Mouse (Mus musculus): ENCODE measurements around the gene Exoc1. TPM values are rescaled to one million over a fixed set of nuclear protein-coding genes. Genes with fewer than 3 reads are reported as not detected.

The Exoc1 gene
- polyA plus RNA-seq, 1 experiment: 48.5 TPM

DNA sequence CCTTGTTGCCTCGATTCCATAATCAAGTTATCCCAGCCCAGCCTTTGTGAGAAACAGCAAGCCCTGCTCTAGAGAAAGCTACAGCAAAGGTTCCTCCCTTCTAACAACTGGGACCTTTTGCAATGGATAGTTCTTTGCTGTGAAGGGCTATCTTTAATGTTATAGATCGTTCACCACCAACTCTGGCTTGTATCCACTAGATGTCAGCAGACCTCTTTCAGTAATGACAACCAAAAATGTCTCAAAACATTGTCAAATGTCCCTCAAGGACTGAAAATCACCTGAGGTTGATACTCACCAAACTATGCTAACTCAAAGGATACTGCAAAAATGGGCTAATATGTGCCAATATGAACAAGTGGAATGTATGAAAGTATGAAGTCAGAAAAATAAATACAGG, 3.3 kb upstream of the Exoc1 start:
- TF ChIP-seq POLR2A (IDR thresholded peaks at IDR 0.05; ENCODE audit: insufficient read depth, low read length) (no peak), CTCF (IDR thresholded peaks at IDR 0.05; ENCODE audit: low read depth, low read length) (no peak), EP300 (IDR thresholded peaks at IDR 0.05; ENCODE audit: insufficient read depth, low read depth, low read length) (no peak)
- H3K27me3 ChIP-seq (ENCODE audit: control insufficient read depth, insufficient read depth, low read length, poor library complexity, severe bottlenecking): no peaks in the 10 kb centered on the region
- no peak overlapping the region for H3K4me3 ChIP-seq (ENCODE audit: low read depth, low read length)
- H3K9me3 ChIP-seq (replicated peaks; ENCODE audit: control insufficient read depth, insufficient read depth, low read length, poor library complexity, severe bottlenecking): no peaks in the 10 kb centered on the region
- no peak overlapping the region for H3K27ac ChIP-seq (ENCODE audit: insufficient read depth, low read length)
- H3K36me3 ChIP-seq (ENCODE audit: control insufficient read depth, insufficient read depth, low read length, poor library complexity, severe bottlenecking): no peaks in the 10 kb centered on the region
- no peaks in the 10 kb centered on the region for H3K4me1 ChIP-seq (ENCODE audit: control insufficient read depth, insufficient read depth, low read length)
- H3K9ac ChIP-seq (ENCODE audit: low read depth, poor library complexity, severe bottlenecking): no peak overlapping the region

DNA sequence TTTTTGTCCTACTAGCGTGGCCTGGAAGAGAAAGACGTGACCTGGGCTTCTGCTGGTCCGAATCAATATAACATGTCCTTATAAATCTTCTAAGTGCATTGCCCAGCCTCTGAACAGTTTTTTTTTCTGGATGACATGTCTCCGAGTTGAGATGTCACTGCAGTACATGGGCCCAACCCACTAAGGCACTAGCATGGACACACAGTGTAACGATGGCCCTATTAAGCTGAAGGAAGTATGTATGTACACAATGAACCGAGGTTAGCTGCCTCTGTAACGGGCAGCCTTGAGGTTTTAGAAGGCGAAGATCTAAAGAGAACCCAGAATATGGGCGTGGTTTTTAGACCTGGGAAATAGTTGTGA, 574 bp downstream of the Exoc1 start:
- Histone ChIP-seq H3K27ac (ENCODE audit: insufficient read depth, low read length) (no peak overlapping the region), H3K9me3 (replicated peaks; ENCODE audit: control insufficient read depth, insufficient read depth, low read length, poor library complexity, severe bottlenecking) (no peaks in the 10 kb centered on the region), H3K4me1 (ENCODE audit: control insufficient read depth, insufficient read depth, low read length) (no peaks in the 10 kb centered on the region), H3K27me3 (ENCODE audit: control insufficient read depth, insufficient read depth, low read length, poor library complexity, severe bottlenecking) (no peaks in the 10 kb centered on the region), H3K36me3 (ENCODE audit: control insufficient read depth, insufficient read depth, low read length, poor library complexity, severe bottlenecking) (0 out of 2 replicates have a peak, but pooled peaks cover 2% of the 10 kb centered on the region), H3K4me3 (ENCODE audit: low read depth, low read length) (peak overlapping the region; percentile 87), H3K9ac (ENCODE audit: low read depth, poor library complexity, severe bottlenecking) (peak overlapping the region; percentile 69)
- TF ChIP-seq CTCF (IDR thresholded peaks at IDR 0.05; ENCODE audit: low read depth, low read length) (no peak), EP300 (IDR thresholded peaks at IDR 0.05; ENCODE audit: insufficient read depth, low read depth, low read length) (no peak), POLR2A (IDR thresholded peaks at IDR 0.05; ENCODE audit: insufficient read depth, low read length) (no peak)

DNA sequence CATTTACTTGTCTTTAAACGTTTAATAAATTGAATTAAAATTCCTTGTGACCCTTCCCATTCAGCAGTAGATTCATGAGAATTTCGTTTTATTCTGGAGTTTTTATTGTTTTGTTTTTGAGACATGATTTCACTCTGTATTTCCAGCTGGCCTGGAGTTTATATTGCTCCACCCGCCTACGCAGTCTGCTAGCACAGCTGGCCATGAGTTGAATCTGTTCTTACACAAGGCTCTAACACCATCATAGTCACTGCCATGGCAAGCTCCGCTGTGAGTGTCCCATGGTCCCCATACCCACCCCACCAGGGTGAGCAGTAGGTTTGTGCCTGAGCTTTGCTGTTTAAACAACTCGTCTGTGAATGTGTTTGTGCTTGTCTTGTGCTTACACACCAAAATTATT, 4.1 kb downstream of the Exoc1 start:
- H3K27ac ChIP-seq (ENCODE audit: insufficient read depth, low read length): no peak overlapping the region
- H3K27me3 ChIP-seq (ENCODE audit: control insufficient read depth, insufficient read depth, low read length, poor library complexity, severe bottlenecking): no peaks in the 10 kb centered on the region
- no peaks in the 10 kb centered on the region for H3K9me3 ChIP-seq (replicated peaks; ENCODE audit: control insufficient read depth, insufficient read depth, low read length, poor library complexity, severe bottlenecking)
- no peak overlapping the region for H3K9ac ChIP-seq (ENCODE audit: low read depth, poor library complexity, severe bottlenecking)
- TF ChIP-seq EP300 (IDR thresholded peaks at IDR 0.05; ENCODE audit: insufficient read depth, low read depth, low read length) (no peak), CTCF (IDR thresholded peaks at IDR 0.05; ENCODE audit: low read depth, low read length) (no peak), POLR2A (IDR thresholded peaks at IDR 0.05; ENCODE audit: insufficient read depth, low read length) (no peak)
- peaks cover 6% of the 10 kb centered on the region; the same call in 1 of the 2 replicates for H3K36me3 ChIP-seq (ENCODE audit: control insufficient read depth, insufficient read depth, low read length, poor library complexity, severe bottlenecking)
- H3K4me1 ChIP-seq (ENCODE audit: control insufficient read depth, insufficient read depth, low read length): no peaks in the 10 kb centered on the region
- no peak overlapping the region for H3K4me3 ChIP-seq (ENCODE audit: low read depth, low read length)

DNA sequence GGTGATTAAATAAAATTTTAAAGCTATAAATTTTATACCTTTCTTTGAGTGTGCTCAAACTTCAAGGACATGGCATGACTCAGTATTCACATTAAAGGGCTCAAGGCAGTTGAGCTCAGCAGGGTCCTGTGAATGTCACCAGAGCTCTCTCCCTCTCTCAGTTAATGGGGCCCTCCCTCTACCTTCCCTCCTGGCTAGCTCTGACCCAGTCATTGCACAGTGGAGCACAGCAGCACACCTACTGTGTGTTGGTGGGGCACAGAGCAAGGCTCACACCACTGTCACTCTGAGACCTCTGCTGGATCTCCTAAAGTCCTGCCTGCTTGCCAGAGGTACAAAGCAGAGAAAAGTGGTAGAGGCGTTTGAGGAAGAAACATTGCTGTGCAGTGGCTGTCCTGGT, 7.1 kb downstream of the Exoc1 start:
- Histone ChIP-seq H3K27ac (ENCODE audit: insufficient read depth, low read length) (no peak overlapping the region), H3K36me3 (ENCODE audit: control insufficient read depth, insufficient read depth, low read length, poor library complexity, severe bottlenecking) (peaks cover 6% of the 10 kb centered on the region; the same call in 1 of the 2 replicates), H3K4me3 (ENCODE audit: low read depth, low read length) (no peak overlapping the region), H3K9me3 (replicated peaks; ENCODE audit: control insufficient read depth, insufficient read depth, low read length, poor library complexity, severe bottlenecking) (no peaks in the 10 kb centered on the region), H3K27me3 (ENCODE audit: control insufficient read depth, insufficient read depth, low read length, poor library complexity, severe bottlenecking) (no peaks in the 10 kb centered on the region), H3K9ac (ENCODE audit: low read depth, poor library complexity, severe bottlenecking) (no peak overlapping the region), H3K4me1 (ENCODE audit: control insufficient read depth, insufficient read depth, low read length) (no peaks in the 10 kb centered on the region)
- TF ChIP-seq CTCF (IDR thresholded peaks at IDR 0.05; ENCODE audit: low read depth, low read length): no peak
- no peak for TF ChIP-seq POLR2A (IDR thresholded peaks at IDR 0.05; ENCODE audit: insufficient read depth, low read length)
- TF ChIP-seq EP300 (IDR thresholded peaks at IDR 0.05; ENCODE audit: insufficient read depth, low read depth, low read length): no peak

DNA sequence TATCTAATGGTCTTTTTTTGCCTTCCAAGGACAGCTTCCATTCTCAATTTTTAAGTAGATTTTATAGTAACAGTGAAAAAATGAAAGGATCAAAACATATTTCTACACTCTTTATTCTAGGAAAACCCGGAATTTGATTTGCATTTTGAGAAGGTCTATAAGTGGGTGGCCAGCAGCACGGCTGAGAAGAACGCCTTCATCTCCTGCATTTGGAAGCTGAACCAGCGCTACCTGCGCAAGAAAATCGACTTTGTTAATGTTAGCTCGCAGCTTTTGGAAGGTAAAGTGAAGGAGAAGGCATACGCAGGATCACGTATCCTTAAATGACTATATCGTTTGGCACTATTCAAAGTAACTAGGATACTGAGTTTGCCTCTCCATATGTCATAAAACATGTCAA, 8.5 kb downstream of the Exoc1 start:
- Histone ChIP-seq H3K4me1 (ENCODE audit: control insufficient read depth, insufficient read depth, low read length) (no peaks in the 10 kb centered on the region), H3K9me3 (replicated peaks; ENCODE audit: control insufficient read depth, insufficient read depth, low read length, poor library complexity, severe bottlenecking) (no peaks in the 10 kb centered on the region), H3K36me3 (ENCODE audit: control insufficient read depth, insufficient read depth, low read length, poor library complexity, severe bottlenecking) (peaks cover 9% of the 10 kb centered on the region; the same call in 1 of the 2 replicates), H3K4me3 (ENCODE audit: low read depth, low read length) (no peak overlapping the region), H3K27ac (ENCODE audit: insufficient read depth, low read length) (no peak overlapping the region), H3K27me3 (ENCODE audit: control insufficient read depth, insufficient read depth, low read length, poor library complexity, severe bottlenecking) (no peaks in the 10 kb centered on the region), H3K9ac (ENCODE audit: low read depth, poor library complexity, severe bottlenecking) (no peak overlapping the region)
- TF ChIP-seq EP300 (IDR thresholded peaks at IDR 0.05; ENCODE audit: insufficient read depth, low read depth, low read length): no peak
- no peak for TF ChIP-seq CTCF (IDR thresholded peaks at IDR 0.05; ENCODE audit: low read depth, low read length)
- no peak for TF ChIP-seq POLR2A (IDR thresholded peaks at IDR 0.05; ENCODE audit: insufficient read depth, low read length)

DNA sequence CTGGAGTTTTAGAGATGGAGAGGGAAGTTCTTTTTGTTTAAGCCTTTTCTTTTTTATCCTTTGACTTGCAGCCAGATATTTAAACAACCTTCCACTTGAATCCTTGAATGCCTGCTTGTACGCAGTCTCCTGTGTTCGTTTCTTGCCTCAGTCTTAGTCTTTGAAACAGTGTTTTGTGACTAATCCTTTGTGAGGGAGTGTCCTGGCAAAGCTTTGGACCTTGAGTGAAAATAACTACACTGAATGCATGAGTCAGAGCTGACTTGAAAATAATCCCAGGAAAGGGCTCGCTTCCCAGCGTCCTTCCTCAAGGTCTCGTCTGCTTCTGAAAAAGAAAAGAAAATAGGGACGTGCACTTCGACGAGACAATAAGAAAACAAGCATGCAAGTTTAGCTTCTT, 11.1 kb downstream of the Exoc1 start:
- peak overlapping the region; percentile 28; the same call in 1 of the 2 replicates for H3K27ac ChIP-seq (ENCODE audit: insufficient read depth, low read length)
- no peak for TF ChIP-seq POLR2A (IDR thresholded peaks at IDR 0.05; ENCODE audit: insufficient read depth, low read length)
- no peak for TF ChIP-seq CTCF (IDR thresholded peaks at IDR 0.05; ENCODE audit: low read depth, low read length)
- no peak for TF ChIP-seq EP300 (IDR thresholded peaks at IDR 0.05; ENCODE audit: insufficient read depth, low read depth, low read length)
- H3K27me3 ChIP-seq (ENCODE audit: control insufficient read depth, insufficient read depth, low read length, poor library complexity, severe bottlenecking): no peaks in the 10 kb centered on the region
- H3K9ac ChIP-seq (ENCODE audit: low read depth, poor library complexity, severe bottlenecking): no peak overlapping the region
- H3K4me3 ChIP-seq (ENCODE audit: low read depth, low read length): no peak overlapping the region
- no peaks in the 10 kb centered on the region for H3K4me1 ChIP-seq (ENCODE audit: control insufficient read depth, insufficient read depth, low read length)
- peaks cover 7% of the 10 kb centered on the region; the same call in 1 of the 2 replicates for H3K36me3 ChIP-seq (ENCODE audit: control insufficient read depth, insufficient read depth, low read length, poor library complexity, severe bottlenecking)
- H3K9me3 ChIP-seq (replicated peaks; ENCODE audit: control insufficient read depth, insufficient read depth, low read length, poor library complexity, severe bottlenecking): no peaks in the 10 kb centered on the region
